Mouse (Mus musculus) intestine, embryonic 14.5 days (tissue): ENCODE data around the gene Fbxw9. TPM values are rescaled to one million over a fixed set of nuclear protein-coding genes. Genes with fewer than 3 reads are reported as not detected.

Source experiments
- ATAC-seq: fragments of 200-750 bp; cut with Nextera tagmentation; replicated peaks from 2 replicates; pipeline ENCODE4 v1.8.0; 2017; ENCODE audit warnings: low read depth, moderate number of reproducible peaks, moderate TSS enrichment, moderate library complexity; ENCODE audit not compliant: low FRiP score, low TSS enrichment
- DNase-seq: peaks from one replicate; pipeline ENCODE4 v3.0.0-alpha.2; 2018; ENCODE audit warnings: low spot score
- H3K27ac ChIP-seq: fragments of 300-500 bp; sonication (generic); 2 replicates; pipeline ENCODE4 v1.5.1; 2014; ENCODE audit warnings: low read depth, mild to moderate bottlenecking, control low read depth
- H3K27me3 ChIP-seq: fragments of 300-500 bp; sonication (generic); replicated peaks from 2 replicates; pipeline ENCODE4 v1.6.1; 2014; ENCODE audit warnings: low read length, control low read depth; ENCODE audit not compliant: control insufficient read depth, insufficient read depth
- H3K36me3 ChIP-seq: fragments of 300-500 bp; sonication (generic); 2 replicates; pipeline ENCODE4 v1.6.1; 2014; ENCODE audit warnings: low read length, control low read depth; ENCODE audit not compliant: control insufficient read depth, insufficient read depth
- H3K4me1 ChIP-seq: fragments of 300-500 bp; sonication (generic); replicated peaks from 2 replicates; pipeline ENCODE4 v1.6.1; 2014; ENCODE audit warnings: low read length, control low read depth, mixed read lengths; ENCODE audit not compliant: control insufficient read depth, insufficient read depth
- H3K4me2 ChIP-seq: fragments of 300-500 bp; sonication (generic); 2 replicates; pipeline ENCODE4 v1.6.1; 2014; ENCODE audit warnings: low read length
- H3K4me3 ChIP-seq: fragments of 300-500 bp; sonication (generic); 2 replicates; pipeline ENCODE4 v1.5.1; 2014; ENCODE audit warnings: low read depth, low read length, control low read depth, mixed read lengths
- H3K9ac ChIP-seq: fragments of 300-500 bp; sonication (generic); 2 replicates; pipeline ENCODE4 v1.6.1; 2014; ENCODE audit warnings: mild to moderate bottlenecking, low read length
- H3K9me3 ChIP-seq: fragments of 300-500 bp; sonication (generic); 2 replicates; pipeline ENCODE4 v1.6.1; 2016; ENCODE audit warnings: low read length, control low read depth; ENCODE audit not compliant: control insufficient read depth
- WGBS: fragments of 180-500 bp; shearing (Covaris S2); extraction: QIAGEN DNeasy Blood & Tissue Kit; methylation state at CpG from one replicate; pipeline ENCODE4 v1.1.7; 2014; 5-methylcytosine and 5-hydroxymethylcytosine counted together
- polyA plus RNA-seq: library from polyadenylated mRNA; unstranded; fragments of >200 nt; fragmentation: Nextera tagmentation; extraction: Ambion mirVana; gene quantifications from 2 replicates; pipeline ENCODE4 v1.2.1, GENCODE M21; 2014

Gene Fbxw9
- 26.2 and 26.9 TPM in 2 replicates for polyA plus RNA-seq

GRCm38 (mm10) chr8:85059879-85060616, at the start of gene Fbxw9:
Gene Fbxw9, plus strand, starts transcription at chr8:85060055.
- Histone ChIP-seq H3K9ac (peak within 1 kb of the TSS; percentile 69), H3K4me3 (peak within 1 kb of the TSS; percentile 85), H3K36me3 (peaks cover 27% of the 10 kb centered on the region), H3K27ac (no peak within 1 kb of the TSS), H3K9me3 (no peaks in the 10 kb centered on the region), H3K4me1 (peaks cover 14% of the 10 kb centered on the region; the same call in 1 of the 2 replicates), H3K27me3 (no peaks in the 10 kb centered on the region), H3K4me2 (peak within 1 kb of the TSS; percentile 94)
- DNase-seq (peak; percentile 97), ATAC-seq (peak; percentile 89)
- WGBS = under 1% methylated on average over 52 of the region's 53 CpGs

GRCm38 (mm10) chr8:85011242-85011641, 48.6 kb upstream of the Fbxw9 start:
- no peaks in the 10 kb centered on the region for H3K36me3 ChIP-seq
- no peak overlapping the region for H3K4me3 ChIP-seq
- peaks cover 53% of the 10 kb centered on the region for H3K27me3 ChIP-seq
- 12% methylated on average over 28 of the region's 28 CpGs for WGBS
- no peak overlapping the region for H3K9ac ChIP-seq
- H3K27ac ChIP-seq = no peak overlapping the region
- no peak overlapping the region for H3K4me2 ChIP-seq
- ATAC-seq = no peak
- no peaks in the 10 kb centered on the region for H3K4me1 ChIP-seq
- no peak for DNase-seq
- no peaks in the 10 kb centered on the region for H3K9me3 ChIP-seq

GRCm38 (mm10) chr8:85013230-85013840, 46.5 kb upstream of the Fbxw9 start:
- 3% methylated on average over 23 of the region's 26 CpGs for WGBS
- no peak overlapping the region for H3K9ac ChIP-seq
- peak; percentile 59 for ATAC-seq

GRCm38 (mm10) chr8:85014431-85014830, 45.4 kb upstream of the Fbxw9 start, which contains the start of gene Best2:
Gene Best2, minus strand, starts transcription at chr8:85014531.
- peak within 1 kb of the TSS; percentile 46 for H3K4me2 ChIP-seq
- H3K4me3 ChIP-seq = peak within 1 kb of the TSS; percentile 17
- no peaks in the 10 kb centered on the region for H3K9me3 ChIP-seq
- DNase-seq (no peak), ATAC-seq (no peak)
- no peaks in the 10 kb centered on the region for H3K4me1 ChIP-seq
- peaks cover 20% of the 10 kb centered on the region for H3K36me3 ChIP-seq
- H3K27ac ChIP-seq = no peak within 1 kb of the TSS
- no peak within 1 kb of the TSS for H3K9ac ChIP-seq
- peaks cover 37% of the 10 kb centered on the region for H3K27me3 ChIP-seq
- 53% methylated on average over 2 of the region's 2 CpGs for WGBS

More at GRCm38 (mm10) chr8:85013230-85013840, 46.5 kb upstream of the Fbxw9 start:
- Histone ChIP-seq H3K4me1 (no peaks in the 10 kb centered on the region), H3K27ac (no peak overlapping the region), H3K4me2 (peak overlapping the region; percentile 46), H3K27me3 (peaks cover 45% of the 10 kb centered on the region), H3K9me3 (no peaks in the 10 kb centered on the region), H3K36me3 (peaks cover 9% of the 10 kb centered on the region), H3K4me3 (peak overlapping the region; percentile 17)
- peak; percentile 83 for DNase-seq

GRCm38 (mm10) chr8:85016724-85017123, 43.1 kb upstream of the Fbxw9 start:
- Histone ChIP-seq H3K4me3 (no peak overlapping the region), H3K27me3 (peaks cover 19% of the 10 kb centered on the region), H3K4me1 (no peaks in the 10 kb centered on the region), H3K9me3 (no peaks in the 10 kb centered on the region), H3K9ac (no peak overlapping the region), H3K36me3 (peaks cover 35% of the 10 kb centered on the region), H3K27ac (no peak overlapping the region), H3K4me2 (no peak overlapping the region)
- WGBS = 68% methylated on average over 10 of the region's 10 CpGs
- no peak for DNase-seq
- ATAC-seq = no peak

- Histone ChIP-seq H3K4me2 (no peak overlapping the region), H3K27me3 (peaks cover 18% of the 10 kb centered on the region; the same call in 1 of the 2 replicates), H3K27ac (no peak overlapping the region), H3K9ac (no peak overlapping the region), H3K4me1 (no peaks in the 10 kb centered on the region), H3K4me3 (no peak overlapping the region), H3K9me3 (no peaks in the 10 kb centered on the region), H3K36me3 (peaks cover 39% of the 10 kb centered on the region)
- DNase-seq = no peak
- ATAC-seq = no peak
- WGBS = 44% methylated on average over 5 of the region's 5 CpGs
Measured at GRCm38 (mm10) chr8:85017209-85017608, 42.6 kb upstream of the Fbxw9 start.

GRCm38 (mm10) chr8:85021514-85022055, 38.3 kb upstream of the Fbxw9 start:
- Histone ChIP-seq H3K4me1 (peaks cover 14% of the 10 kb centered on the region), H3K9me3 (no peaks in the 10 kb centered on the region), H3K36me3 (peaks cover 56% of the 10 kb centered on the region), H3K4me2 (no peak overlapping the region), H3K27me3 (no peaks in the 10 kb centered on the region), H3K9ac (no peak overlapping the region), H3K27ac (no peak overlapping the region), H3K4me3 (no peak overlapping the region)
- DNase-seq (no peak), ATAC-seq (no peak)
- 95% methylated on average over 3 of the region's 3 CpGs for WGBS

- ATAC-seq (no peak), DNase-seq (no peak)
- H3K36me3 ChIP-seq = peaks cover 42% of the 10 kb centered on the region
- no peaks in the 10 kb centered on the region for H3K27me3 ChIP-seq
- H3K4me3 ChIP-seq = 0 out of 2 replicates have a peak overlapping the region, but pooled peaks have one; percentile 93
- peak overlapping the region; percentile 66 for H3K4me2 ChIP-seq
- no peak overlapping the region for H3K9ac ChIP-seq
- no peaks in the 10 kb centered on the region for H3K9me3 ChIP-seq
- WGBS = 92% methylated on average over 3 of the region's 3 CpGs
- peaks cover 24% of the 10 kb centered on the region for H3K4me1 ChIP-seq
- H3K27ac ChIP-seq = no peak overlapping the region
Measured at GRCm38 (mm10) chr8:85023846-85024245, 36.0 kb upstream of the Fbxw9 start.
